Mouse (Mus musculus): ENCODE measurements around the gene Fstl3. TPM values are rescaled to one million over a fixed set of nuclear protein-coding genes. Genes with fewer than 3 reads are reported as not detected.
"Not testable (repeated sequence)": the region's sequence is repeated elsewhere in the genome, so short reads cannot be mapped to it uniquely, and the experiment has no call there.

Gene Fstl3
- total RNA-seq, 1 experiment from 2014 or later = 1.0 TPM

- no peak for ATAC-seq (ENCODE audit: extremely low read depth, insufficient number of reproducible peaks, low FRiP score, poor library complexity, severe bottlenecking)
These were observed 20.4 kb upstream of the Fstl3 start for GRCm38 (mm10) chr10:79756660-79757059.

- not testable (repeated sequence) for ATAC-seq (ENCODE audit: extremely low read depth, insufficient number of reproducible peaks, low FRiP score, poor library complexity, severe bottlenecking)
These were observed 17.4 kb upstream of the Fstl3 start for GRCm38 (mm10) chr10:79759675-79760074.

- ATAC-seq (ENCODE audit: extremely low read depth, insufficient number of reproducible peaks, low FRiP score, poor library complexity, severe bottlenecking) = no peak
These were observed 16.4 kb upstream of the Fstl3 start for GRCm38 (mm10) chr10:79760603-79761143.

DNA sequence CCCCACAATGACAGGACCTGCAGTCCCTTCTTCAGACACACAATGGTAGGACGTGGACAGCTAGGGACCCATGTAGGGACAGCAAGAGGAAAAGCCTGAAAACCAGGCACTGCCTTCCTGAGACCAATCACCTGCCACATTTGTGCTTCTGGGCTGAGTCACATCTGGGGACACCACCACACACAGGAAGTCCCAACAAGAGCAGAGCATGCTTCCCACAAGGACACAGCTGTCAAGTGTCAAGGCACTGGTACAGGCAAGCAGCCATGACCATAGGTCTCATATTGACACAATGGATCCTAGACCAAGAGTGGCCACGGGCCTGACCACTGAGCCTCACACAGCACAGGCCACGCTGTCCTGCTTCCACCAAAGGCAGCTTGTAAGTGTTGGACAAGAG lies 14.2 kb upstream of the Fstl3 start:
- ATAC-seq (ENCODE audit: extremely low read depth, insufficient number of reproducible peaks, low FRiP score, poor library complexity, severe bottlenecking) = no peak

DNA sequence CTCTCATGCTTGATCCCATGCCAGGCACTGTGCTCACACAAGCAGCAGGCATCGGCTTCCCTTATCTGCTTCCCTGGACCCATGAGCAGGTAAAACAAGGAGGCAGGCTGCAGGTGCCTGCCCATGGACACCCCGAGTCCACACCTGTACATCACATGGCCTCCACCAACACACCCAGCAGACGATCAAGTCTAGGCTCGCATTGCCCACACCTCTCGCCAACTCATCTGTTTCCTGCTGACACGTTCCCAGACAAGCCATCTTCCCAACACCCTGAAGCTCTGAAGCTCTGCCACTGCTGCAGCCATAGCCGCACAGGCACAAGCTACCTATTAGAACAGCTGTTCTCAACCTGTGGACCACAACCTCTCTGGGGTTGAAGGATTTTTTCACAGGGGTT lies 12.8 kb upstream of the Fstl3 start:
- ATAC-seq (ENCODE audit: extremely low read depth, insufficient number of reproducible peaks, low FRiP score, poor library complexity, severe bottlenecking) = no peak

- ATAC-seq (ENCODE audit: extremely low read depth, insufficient number of reproducible peaks, low FRiP score, poor library complexity, severe bottlenecking) = no peak
These were observed 11.8 kb upstream of the Fstl3 start for GRCm38 (mm10) chr10:79765228-79765745.

GRCm38 (mm10) chr10:79766001-79766507 lies 11.0 kb upstream of the Fstl3 start:
- no peak for ATAC-seq (ENCODE audit: extremely low read depth, insufficient number of reproducible peaks, low FRiP score, poor library complexity, severe bottlenecking)

GRCm38 (mm10) chr10:79766508-79767325 lies 10.4 kb upstream of the Fstl3 start, which contains the start of gene Rnf126:
Rnf126 (minus strand) TSS chr10:79766952.
- ATAC-seq (ENCODE audit: extremely low read depth, insufficient number of reproducible peaks, low FRiP score, poor library complexity, severe bottlenecking) = peak; percentile 94

- no peak for ATAC-seq (ENCODE audit: extremely low read depth, insufficient number of reproducible peaks, low FRiP score, poor library complexity, severe bottlenecking)
These were observed 9.5 kb upstream of the Fstl3 start for GRCm38 (mm10) chr10:79767372-79768244.

GRCm38 (mm10) chr10:79768400-79768799 lies 8.7 kb upstream of the Fstl3 start:
- peak; percentile 23; the same call in 1 of the 2 replicates for ATAC-seq (ENCODE audit: extremely low read depth, insufficient number of reproducible peaks, low FRiP score, poor library complexity, severe bottlenecking)

GRCm38 (mm10) chr10:79769329-79769728 lies 7.7 kb upstream of the Fstl3 start:
- no peak for ATAC-seq (ENCODE audit: extremely low read depth, insufficient number of reproducible peaks, low FRiP score, poor library complexity, severe bottlenecking)

DNA sequence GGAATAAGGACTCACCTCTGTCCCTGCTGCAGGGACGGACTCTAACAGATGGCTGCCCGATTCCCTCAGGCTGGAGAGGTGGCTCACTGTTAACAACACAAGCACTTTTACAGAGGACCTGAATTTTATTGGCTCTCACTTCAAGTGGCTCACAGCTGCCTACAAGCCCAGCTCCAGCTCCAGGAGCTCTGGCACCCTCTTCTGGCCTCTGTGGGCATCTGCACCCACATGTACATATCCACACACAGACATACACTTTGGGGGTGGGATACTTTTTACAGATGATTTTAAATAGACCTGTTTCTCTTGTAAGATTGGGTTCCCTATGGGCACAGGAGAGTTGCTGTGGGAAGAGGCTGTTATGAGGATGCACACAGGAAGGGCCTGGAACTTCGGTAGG lies 4.8 kb upstream of the Fstl3 start:
- ATAC-seq (ENCODE audit: extremely low read depth, insufficient number of reproducible peaks, low FRiP score, poor library complexity, severe bottlenecking) = no peak

GRCm38 (mm10) chr10:79773208-79773607 lies 3.9 kb upstream of the Fstl3 start:
- no peak for ATAC-seq (ENCODE audit: extremely low read depth, insufficient number of reproducible peaks, low FRiP score, poor library complexity, severe bottlenecking)

- no peak for ATAC-seq (ENCODE audit: extremely low read depth, insufficient number of reproducible peaks, low FRiP score, poor library complexity, severe bottlenecking)
These were observed 2.4 kb upstream of the Fstl3 start for GRCm38 (mm10) chr10:79774486-79775279.

DNA sequence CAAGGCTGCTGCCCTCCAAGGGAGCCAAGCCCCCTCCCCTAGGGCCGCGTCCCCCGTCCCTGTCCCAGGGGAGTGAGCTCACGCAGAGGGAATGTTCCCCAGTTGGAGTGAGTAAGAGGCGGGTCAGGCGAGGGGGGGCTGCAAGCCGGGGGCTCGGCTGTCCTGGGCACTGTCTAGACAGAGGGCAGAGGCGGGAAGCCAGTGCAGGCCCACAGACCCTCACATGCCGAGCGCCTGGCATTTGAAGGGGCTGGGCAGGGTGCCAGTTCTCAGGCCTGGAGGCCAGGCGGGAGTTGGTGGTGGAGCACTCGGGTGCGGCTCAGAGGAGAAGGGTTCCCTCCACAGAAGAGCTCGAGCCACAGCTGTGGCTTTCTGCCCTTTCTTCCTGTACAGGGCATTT lies 934 bp downstream of the Fstl3 start:
- ATAC-seq (ENCODE audit: extremely low read depth, insufficient number of reproducible peaks, low FRiP score, poor library complexity, severe bottlenecking) = no peak

DNA sequence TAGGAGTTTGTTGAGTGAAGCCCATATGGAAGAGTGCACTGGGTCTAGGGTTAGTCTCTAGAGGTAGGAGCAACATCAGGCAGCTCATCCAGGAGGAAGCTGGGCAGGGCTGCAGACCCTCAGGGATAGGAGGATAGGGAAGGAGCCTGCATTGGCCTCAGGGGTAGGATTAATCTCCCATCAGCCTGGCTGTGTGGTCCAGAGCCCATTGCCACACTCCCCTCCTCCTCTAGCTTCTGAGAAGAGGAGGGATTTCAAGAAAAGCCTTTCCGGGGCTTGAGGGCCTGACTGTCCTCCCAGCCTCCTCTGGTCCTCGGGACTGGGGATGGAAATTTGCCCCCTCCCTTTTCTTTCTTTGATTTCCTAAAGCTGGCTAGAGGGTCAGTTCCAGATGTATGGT lies 2.1 kb downstream of the Fstl3 start:
- no peak for ATAC-seq (ENCODE audit: extremely low read depth, insufficient number of reproducible peaks, low FRiP score, poor library complexity, severe bottlenecking)

GRCm38 (mm10) chr10:79779784-79780663 lies 3.0 kb downstream of the Fstl3 start:
- peak; percentile 81 for ATAC-seq (ENCODE audit: extremely low read depth, insufficient number of reproducible peaks, low FRiP score, poor library complexity, severe bottlenecking)

- ATAC-seq (ENCODE audit: extremely low read depth, insufficient number of reproducible peaks, low FRiP score, poor library complexity, severe bottlenecking) = no peak
These were observed 3.6 kb downstream of the Fstl3 start for GRCm38 (mm10) chr10:79780664-79781015.

All from neutrophil, adult 5-6 weeks (primary cell).